23 mouse cellular contexts compared by ENCODE assay signal in genomic region chr16:91528578-91528977, GRCm38 (mm10). TPM values are rescaled to one million over a fixed set of nuclear protein-coding genes. Genes with fewer than 3 reads are reported as not detected.
DNase-seq lines count a peak whose midpoint lies in the region; ATAC-seq and TF ChIP-seq lines count a peak whose summit lies in the region.
"Had no signal": no experiment of that assay in that cellular context is flagged by ENCODE, and none has a peak within 500 bp of the region (broad histone marks: within the 10 kb centered on the region; RNA-seq: fewer than 3 reads in every experiment).

No protein-coding gene starts in this region.

- no peaks in the 10 kb centered on the region for H3K27me3 ChIP-seq in liver, adult 2 months (ENCODE audit: control insufficient read depth, insufficient read depth, low read length)
- no peaks in the 10 kb centered on the region for H3K27me3 ChIP-seq in liver, embryonic 11.5 days (replicated peaks; ENCODE audit: control insufficient read depth, insufficient read depth, low read length)
- H3K27me3 ChIP-seq in ES-Bruce4 (ENCODE audit: control insufficient read depth, insufficient read depth, low read length, poor library complexity, severe bottlenecking), result no peaks in the 10 kb centered on the region
- no peaks in the 10 kb centered on the region for H3K27me3 ChIP-seq in hindbrain, embryonic 10.5 days (ENCODE audit: insufficient read depth, poor library complexity, severe bottlenecking)
- H3K27me3 ChIP-seq: forebrain, embryonic 13.5 days; hindbrain, embryonic 12.5 days had no signal

- intact Hi-C loops in heart, postnatal 10 days (cut with DNase I), result loop anchor here (2.0 to 5.0 kb wide), 2 partner anchors 32 to 171 kb away; no protein-coding TSS in a partner anchor

- no peak for TF ChIP-seq EP300 in ES-Bruce4 (IDR thresholded peaks at IDR 0.05; ENCODE audit: insufficient read depth, low read depth, low read length)

- no peak overlapping the region for H3K4me2 ChIP-seq in liver, embryonic 11.5 days
- H3K4me2 ChIP-seq: forebrain, embryonic 13.5 days; heart, embryonic 11.5 days; hindbrain, embryonic 12.5 days; limb, embryonic 13.5 days; lung, embryonic 14.5 days; midbrain, embryonic 11.5 days had no signal

- TF ChIP-seq POLR2A in liver, adult 2 months (IDR thresholded peaks at IDR 0.05; ENCODE audit: extremely low read depth, insufficient read depth, low read length), result no peak
- no peak for TF ChIP-seq POLR2A in ES-Bruce4 (IDR thresholded peaks at IDR 0.05; ENCODE audit: insufficient read depth, low read length)
- TF ChIP-seq POLR2A in bone marrow, adult 2 months (IDR thresholded peaks at IDR 0.05; ENCODE audit: borderline replicate concordance, control insufficient read depth, low read depth, low read length), result no peak

- no peak for ATAC-seq in liver, embryonic 11.5 days (replicated peaks; ENCODE audit: low FRiP score)
- ATAC-seq: activated CD4-positive, CD25-positive, alpha-beta regulatory T cell, adult 4 months; forebrain, embryonic 13.5 days; inflammation-experienced regulatory T-cells, adult 6 months had no signal

- H3K4me3 ChIP-seq in liver, adult 2 months (ENCODE audit: insufficient read depth, low read depth, low read length), result no peak overlapping the region
- H3K4me3 ChIP-seq in liver, embryonic 11.5 days (ENCODE audit: low read depth, low read length), result no peak overlapping the region
- no peak overlapping the region for H3K4me3 ChIP-seq in ES-Bruce4 (ENCODE audit: low read depth, low read length)
- H3K4me3 ChIP-seq in bone marrow, adult 2 months (replicated peaks; ENCODE audit: control insufficient read depth, low read depth, low read length), result no peak overlapping the region
- H3K4me3 ChIP-seq in hindbrain, embryonic 10.5 days, result no peak overlapping the region
- H3K4me3 ChIP-seq: erythroblast, embryonic 14.5 days; forebrain, embryonic 13.5 days; hindbrain, embryonic 12.5 days; limb, embryonic 13.5 days had no signal

- H3K4me1 ChIP-seq in liver, adult 2 months (ENCODE audit: control insufficient read depth, insufficient read depth, low read length), result no peaks in the 10 kb centered on the region
- H3K4me1 ChIP-seq in liver, embryonic 11.5 days (replicated peaks; ENCODE audit: control insufficient read depth, insufficient read depth, low read length), result peaks cover 13% of the 10 kb centered on the region
- H3K4me1 ChIP-seq in ES-Bruce4 (ENCODE audit: control insufficient read depth, insufficient read depth, low read length), result no peaks in the 10 kb centered on the region
- peaks cover 7% of the 10 kb centered on the region for H3K4me1 ChIP-seq in bone marrow, adult 2 months (ENCODE audit: control insufficient read depth, insufficient read depth, low read length)
- 0 out of 2 replicates have a peak, but pooled peaks cover 5% of the 10 kb centered on the region for H3K4me1 ChIP-seq in hindbrain, embryonic 10.5 days (replicated peaks)
- H3K4me1 ChIP-seq: forebrain, embryonic 13.5 days; hindbrain, embryonic 12.5 days had no signal

- no peak overlapping the region for H3K9ac ChIP-seq in liver, adult 2 months (ENCODE audit: low read depth, low read length)
- H3K9ac ChIP-seq in liver, embryonic 11.5 days (ENCODE audit: low read depth, low read length), result no peak overlapping the region
- no peak overlapping the region for H3K9ac ChIP-seq in ES-Bruce4 (ENCODE audit: low read depth, poor library complexity, severe bottlenecking)
- H3K9ac ChIP-seq: forebrain, embryonic 13.5 days; hindbrain, embryonic 12.5 days; limb, embryonic 13.5 days; lung, embryonic 14.5 days had no signal

- DNase-seq in heart, postnatal 10 days, result peak; percentile 55 to 66
- no peak for DNase-seq in heart, adult 9 months (ENCODE audit: low spot score in 2 of 2)
- DNase-seq in liver, adult 2 months (ENCODE audit: extremely low read depth, low read depth, low spot score), result no peak
- DNase-seq in liver, embryonic 11.5 days (ENCODE audit: low spot score), result no peak
- DNase-seq in hindbrain, embryonic 10.5 days (ENCODE audit: low spot score), result no peak
- DNase-seq: adrenal gland, postnatal 10 days; cerebellum, adult 11-12 months; gastrocnemius, postnatal 10 days; kidney, adult 9 months; kidney, postnatal 4 days; lung, embryonic 14.5 days; right cerebral cortex, postnatal 4 days; thymus, postnatal 14 days had no signal

- 83% methylated on average over 9 of the region's 9 CpGs for WGBS in liver, adult 2 months
- 84% methylated on average over 9 of the region's 9 CpGs for WGBS in liver, embryonic 11.5 days
- WGBS in bone marrow, adult 2 months, result 71% methylated on average over 9 of the region's 9 CpGs
- 90% methylated on average over 9 of the region's 9 CpGs for WGBS in hindbrain, embryonic 10.5 days

- no peaks in the 10 kb centered on the region for H3K9me3 ChIP-seq in liver, embryonic 11.5 days (ENCODE audit: control insufficient read depth, low read length)
- no peaks in the 10 kb centered on the region for H3K9me3 ChIP-seq in ES-Bruce4 (replicated peaks; ENCODE audit: control insufficient read depth, insufficient read depth, low read length, poor library complexity, severe bottlenecking)
- H3K9me3 ChIP-seq in hindbrain, embryonic 10.5 days, result no peaks in the 10 kb centered on the region
- H3K9me3 ChIP-seq: hindbrain, embryonic 12.5 days; limb, embryonic 13.5 days had no signal

- H3K79me2 ChIP-seq in liver, adult 2 months (ENCODE audit: control insufficient read depth, insufficient read depth, low read length), result no peaks in the 10 kb centered on the region

- TF ChIP-seq CTCF in liver, adult 2 months (IDR thresholded peaks at IDR 0.05; ENCODE audit: low read depth, low read length), result peak; percentile 13; the same call in 1 of the 2 replicates
- peak; percentile 13 for TF ChIP-seq CTCF in ES-Bruce4 (IDR thresholded peaks at IDR 0.05; ENCODE audit: low read depth, low read length)
- TF ChIP-seq CTCF in bone marrow, adult 2 months (IDR thresholded peaks at IDR 0.05; ENCODE audit: control insufficient read depth, insufficient read depth, low read length), result peak; percentile 56

- H3K27ac ChIP-seq in liver, adult 2 months (replicated peaks; ENCODE audit: insufficient read depth, low read depth, low read length), result no peak overlapping the region
- no peak overlapping the region for H3K27ac ChIP-seq in liver, embryonic 11.5 days (ENCODE audit: low read depth, low read length)
- no peak overlapping the region for H3K27ac ChIP-seq in ES-Bruce4 (ENCODE audit: insufficient read depth, low read length)
- H3K27ac ChIP-seq in bone marrow, adult 2 months (ENCODE audit: control insufficient read depth, insufficient read depth, low read depth, low read length, poor library complexity), result no peak overlapping the region
- no peak overlapping the region for H3K27ac ChIP-seq in hindbrain, embryonic 10.5 days
- H3K27ac ChIP-seq: forebrain, embryonic 13.5 days; hindbrain, embryonic 12.5 days; limb, embryonic 13.5 days had no signal

- H3K36me3 ChIP-seq in liver, adult 2 months (ENCODE audit: control insufficient read depth, insufficient read depth, low read length), result no peaks in the 10 kb centered on the region
- no peaks in the 10 kb centered on the region for H3K36me3 ChIP-seq in liver, embryonic 11.5 days (ENCODE audit: control insufficient read depth, insufficient read depth, low read length)
- no peaks in the 10 kb centered on the region for H3K36me3 ChIP-seq in ES-Bruce4 (ENCODE audit: control insufficient read depth, insufficient read depth, low read length, poor library complexity, severe bottlenecking)
- H3K36me3 ChIP-seq in hindbrain, embryonic 10.5 days, result no peaks in the 10 kb centered on the region
- H3K36me3 ChIP-seq: hindbrain, embryonic 12.5 days; limb, embryonic 13.5 days had no signal

RNA-seq across cellular contexts. Expression of gene Ifngr2, which starts 18.3 kb away (rescaled TPM):
- total RNA-seq in heart, postnatal 10 days (2021), result 100 to 1,000 TPM; 116 to 132 TPM
- 8.2 and 10.4 TPM in 2 replicates for total RNA-seq in liver, adult 2 months (2014; rRNA removed)
- polyA plus RNA-seq in liver, adult 2 months (2012; rRNA removed), result 7.3 TPM in 2 replicates
- 26.2 and 28.7 TPM in 2 replicates for polyA plus RNA-seq in liver, embryonic 11.5 days (2014; fragmentation: Nextera tagmentation; extraction: Ambion mirVana)
- polyA plus RNA-seq in ES-Bruce4 (2011; ENCODE audit: insufficient read depth, insufficient read length, low read depth, missing spikeins), result 5.0 and 8.9 TPM in 2 replicates
- polyA plus RNA-seq in bone marrow, adult 2 months (2011; ENCODE audit: insufficient read depth, insufficient read length, low replicate concordance, missing spikeins), result 11.1 and 27.7 TPM in 2 replicates
- 25.1 and 36.7 TPM in 2 replicates for polyA plus RNA-seq in hindbrain, embryonic 10.5 days (2016; fragmentation: Nextera tagmentation; extraction: Ambion mirVana)

RNA-seq across cellular contexts. Expression of gene Ifnar1, which starts 43.5 kb away (rescaled TPM):
- total RNA-seq in heart, postnatal 10 days (2021), result 10 to 100 TPM; 46.6 to 58.9 TPM
- 26.4 and 28.3 TPM in 2 replicates for total RNA-seq in liver, adult 2 months (2014; rRNA removed)
- polyA plus RNA-seq in liver, adult 2 months (2012; rRNA removed), result 11.9 and 14.0 TPM in 2 replicates
- 32.6 and 35.5 TPM in 2 replicates for polyA plus RNA-seq in liver, embryonic 11.5 days (2014; fragmentation: Nextera tagmentation; extraction: Ambion mirVana)
- polyA plus RNA-seq in ES-Bruce4 (2011; ENCODE audit: insufficient read depth, insufficient read length, low read depth, missing spikeins), result 31.3 and 35.3 TPM in 2 replicates
- polyA plus RNA-seq in bone marrow, adult 2 months (2011; ENCODE audit: insufficient read depth, insufficient read length, low replicate concordance, missing spikeins), result 10.3 and 15.9 TPM in 2 replicates
- polyA plus RNA-seq in hindbrain, embryonic 10.5 days (2016; fragmentation: Nextera tagmentation; extraction: Ambion mirVana), result 49.8 and 50.5 TPM in 2 replicates

Comparison
In these comparisons a context has a peak if more than half of its experiments do, and no peak if none do; other contexts are left out.
1. DNase-seq: peak in heart, postnatal 10 days (2 of 2); none in heart, adult 9 months (0 of 2), liver, adult 2 months (single experiment), liver, embryonic 11.5 days (single experiment) and hindbrain, embryonic 10.5 days (single experiment).
2. Peak in every context shown above with its lines, with median percentiles within 50 percentile points of each other: CTCF ChIP-seq.